Mouse (Mus musculus): Measurements from ENCODE around the gene Stox2.

- TF ChIP-seq TAL1 (IDR thresholded peaks at IDR 0.05; ENCODE audit: low read length) (no peak), GATA1 (IDR thresholded peaks at IDR 0.05; ENCODE audit: low read length) (no peak)
Measured at GRCm38 (mm10) chr8:47335940-47336339, 110.2 kb downstream of the Stox2 start.

Measured in erythroblast, embryonic 14.5 days (primary cell).